Mouse (Mus musculus): Measurements from ENCODE around the gene Lrrc7. TPM values are rescaled to one million over a fixed set of nuclear protein-coding genes. Genes with fewer than 3 reads are reported as not detected.
A peak's percentile ranks its signal among the peaks of the same experiment; 100 is the strongest.

Lrrc7 gene
- total and polyA plus RNA-seq, 2 experiments from 2014 or later: 6.7 to 40.1 TPM

DNA sequence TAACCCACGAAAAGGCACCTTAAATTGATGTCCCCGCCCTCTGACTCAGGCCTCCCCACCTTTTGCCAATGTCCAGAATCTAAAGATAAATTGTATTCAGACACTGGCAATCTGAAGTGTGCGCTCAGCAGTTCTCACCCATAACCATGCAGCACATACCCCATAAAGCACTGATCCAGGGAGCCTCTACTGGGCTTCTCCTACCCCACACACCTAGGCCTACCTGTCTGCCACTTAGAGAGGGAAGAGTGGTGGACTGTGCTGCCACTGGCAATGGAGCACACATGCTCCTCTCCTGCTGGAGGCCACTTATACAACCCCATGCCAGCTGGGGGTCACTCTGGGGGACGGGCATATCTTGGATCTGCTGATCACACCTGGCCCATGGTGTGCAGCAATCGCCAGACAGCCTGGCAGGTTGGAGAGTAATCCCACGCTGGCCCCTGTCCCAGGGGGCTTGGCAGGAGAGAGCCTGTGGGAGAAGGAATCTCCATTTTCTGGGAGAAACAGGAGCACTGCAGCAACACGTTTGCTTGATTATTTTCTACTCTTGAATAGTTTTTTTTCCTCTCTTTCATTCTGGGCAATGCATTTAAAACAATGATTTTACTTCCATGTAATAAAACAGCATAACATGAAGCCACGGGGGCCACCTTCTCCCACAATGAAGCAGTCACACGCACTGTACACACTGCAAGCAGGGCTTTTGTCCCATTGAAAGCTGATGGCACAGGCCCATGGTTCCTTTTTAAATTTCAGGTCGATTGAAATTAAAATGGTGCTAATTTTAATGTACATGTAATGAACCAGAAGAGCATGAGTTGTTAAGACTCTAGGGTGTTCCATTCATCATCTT lies 386.9 kb downstream of the Lrrc7 start:
- TF ChIP-seq CTCF (IDR thresholded peaks at IDR 0.05; ENCODE audit: low read depth): no peak
- no peaks in the 10 kb centered on the region for H3K27me3 ChIP-seq (ENCODE audit: insufficient read depth, low read length)
- no peak overlapping the region for H3K4me3 ChIP-seq (ENCODE audit: low read depth, low read length)
- H3K4me1 ChIP-seq (ENCODE audit: insufficient read depth): no peaks in the 10 kb centered on the region
- peak; percentile 56 for ATAC-seq
- no peak overlapping the region for H3K27ac ChIP-seq (ENCODE audit: low read depth, low read length)
- no peak overlapping the region for H3K4me2 ChIP-seq (ENCODE audit: low read depth)
- 36% methylated on average over 10 of the region's 10 CpGs for WGBS
- H3K9me3 ChIP-seq (ENCODE audit: low read length): no peaks in the 10 kb centered on the region
- no peak for DNase-seq
- no peak overlapping the region for H3K9ac ChIP-seq
- peaks cover 5% of the 10 kb centered on the region; the same call in 1 of the 2 replicates for H3K36me3 ChIP-seq (ENCODE audit: insufficient read depth)

- Histone ChIP-seq H3K27ac (ENCODE audit: low read depth, low read length) (no peak overlapping the region), H3K9ac (no peak overlapping the region), H3K4me3 (ENCODE audit: low read depth, low read length) (no peak overlapping the region), H3K36me3 (ENCODE audit: insufficient read depth) (no peaks in the 10 kb centered on the region), H3K4me2 (ENCODE audit: low read depth) (no peak overlapping the region), H3K4me1 (ENCODE audit: insufficient read depth) (peaks cover 6% of the 10 kb centered on the region; the same call in 1 of the 2 replicates), H3K27me3 (ENCODE audit: insufficient read depth, low read length) (no peaks in the 10 kb centered on the region), H3K9me3 (ENCODE audit: low read length) (no peaks in the 10 kb centered on the region)
- WGBS: 95% methylated on average over 8 of the region's 8 CpGs
- no peak for DNase-seq
- no peak for TF ChIP-seq CTCF (IDR thresholded peaks at IDR 0.05; ENCODE audit: low read depth)
- ATAC-seq: no peak
Measured at GRCm38 (mm10) chr3:158169180-158169579, 392.8 kb downstream of the Lrrc7 start.

DNA sequence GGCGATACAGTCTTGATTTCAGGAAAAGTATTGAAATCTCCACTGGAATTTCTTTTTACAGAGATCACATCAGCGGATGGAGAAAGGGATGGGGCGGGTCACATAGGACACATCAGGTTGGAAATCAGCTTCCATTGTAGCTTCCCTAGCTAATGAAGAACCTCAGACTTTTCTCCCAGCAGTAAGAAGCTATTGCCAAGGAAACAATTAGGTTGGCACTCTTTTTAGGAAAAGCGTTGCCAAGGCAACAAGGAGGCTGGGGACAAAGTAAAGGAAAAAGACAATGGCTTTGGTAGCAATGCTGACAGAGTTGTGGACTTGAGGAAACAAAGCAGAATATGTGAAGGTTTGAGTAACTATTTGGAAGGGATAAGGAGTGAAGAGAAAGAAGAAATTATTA lies 393.6 kb downstream of the Lrrc7 start:
- H3K27ac ChIP-seq (ENCODE audit: low read depth, low read length): no peak overlapping the region
- no peak overlapping the region for H3K9ac ChIP-seq
- H3K9me3 ChIP-seq (ENCODE audit: low read length): no peaks in the 10 kb centered on the region
- peak; percentile 63 for DNase-seq
- H3K4me3 ChIP-seq (ENCODE audit: low read depth, low read length): no peak overlapping the region
- no peak overlapping the region for H3K4me2 ChIP-seq (ENCODE audit: low read depth)
- 35% methylated on average over 4 of the region's 4 CpGs for WGBS
- peak; percentile 65; the same call in 1 of the 2 replicates for ATAC-seq
- 0 out of 2 replicates have a peak, but pooled peaks cover 6% of the 10 kb centered on the region for H3K36me3 ChIP-seq (ENCODE audit: insufficient read depth)
- H3K4me1 ChIP-seq (ENCODE audit: insufficient read depth): peaks cover 6% of the 10 kb centered on the region; the same call in 1 of the 2 replicates
- H3K27me3 ChIP-seq (ENCODE audit: insufficient read depth, low read length): no peaks in the 10 kb centered on the region
- no peak for TF ChIP-seq CTCF (IDR thresholded peaks at IDR 0.05; ENCODE audit: low read depth)

GRCm38 (mm10) chr3:158165004-158165403 lies 397.0 kb downstream of the Lrrc7 start:
- ATAC-seq (peak; percentile 53; the same call in 1 of the 2 replicates), DNase-seq (peak; percentile 43)
- H3K27ac ChIP-seq (ENCODE audit: low read depth, low read length): no peak overlapping the region

GRCm38 (mm10) chr3:158164452-158164851 lies 397.6 kb downstream of the Lrrc7 start:
- Histone ChIP-seq H3K4me2 (ENCODE audit: low read depth) (no peak overlapping the region), H3K27ac (ENCODE audit: low read depth, low read length) (no peak overlapping the region), H3K27me3 (ENCODE audit: insufficient read depth, low read length) (no peaks in the 10 kb centered on the region), H3K4me1 (ENCODE audit: insufficient read depth) (peaks cover 6% of the 10 kb centered on the region; the same call in 1 of the 2 replicates), H3K9ac (no peak overlapping the region), H3K4me3 (ENCODE audit: low read depth, low read length) (no peak overlapping the region), H3K36me3 (ENCODE audit: insufficient read depth) (peaks cover 32% of the 10 kb centered on the region), H3K9me3 (ENCODE audit: low read length) (no peaks in the 10 kb centered on the region)
- DNase-seq (no peak), ATAC-seq (no peak)
- TF ChIP-seq CTCF (IDR thresholded peaks at IDR 0.05; ENCODE audit: low read depth): no peak
- WGBS: 61% methylated on average over 5 of the region's 5 CpGs

More at GRCm38 (mm10) chr3:158165004-158165403, 397.0 kb downstream of the Lrrc7 start:
- no peak overlapping the region for H3K9ac ChIP-seq
- no peaks in the 10 kb centered on the region for H3K9me3 ChIP-seq (ENCODE audit: low read length)
- peak; percentile 58 for TF ChIP-seq CTCF (IDR thresholded peaks at IDR 0.05; ENCODE audit: low read depth)
- peaks cover 30% of the 10 kb centered on the region for H3K36me3 ChIP-seq (ENCODE audit: insufficient read depth)
- H3K27me3 ChIP-seq (ENCODE audit: insufficient read depth, low read length): no peaks in the 10 kb centered on the region
- H3K4me2 ChIP-seq (ENCODE audit: low read depth): no peak overlapping the region
- peaks cover 6% of the 10 kb centered on the region; the same call in 1 of the 2 replicates for H3K4me1 ChIP-seq (ENCODE audit: insufficient read depth)
- no peak overlapping the region for H3K4me3 ChIP-seq (ENCODE audit: low read depth, low read length)

- ATAC-seq (no peak), DNase-seq (no peak)
- Histone ChIP-seq H3K4me2 (ENCODE audit: low read depth) (no peak overlapping the region), H3K36me3 (ENCODE audit: insufficient read depth) (peaks cover 32% of the 10 kb centered on the region), H3K4me1 (ENCODE audit: insufficient read depth) (no peaks in the 10 kb centered on the region), H3K27ac (ENCODE audit: low read depth, low read length) (no peak overlapping the region), H3K9me3 (ENCODE audit: low read length) (no peaks in the 10 kb centered on the region), H3K27me3 (ENCODE audit: insufficient read depth, low read length) (no peaks in the 10 kb centered on the region), H3K4me3 (ENCODE audit: low read depth, low read length) (no peak overlapping the region), H3K9ac (no peak overlapping the region)
- WGBS: 86% methylated on average over 4 of the region's 4 CpGs
- TF ChIP-seq CTCF (IDR thresholded peaks at IDR 0.05; ENCODE audit: low read depth): no peak
Measured at GRCm38 (mm10) chr3:158163127-158163526, 398.9 kb downstream of the Lrrc7 start.

DNA sequence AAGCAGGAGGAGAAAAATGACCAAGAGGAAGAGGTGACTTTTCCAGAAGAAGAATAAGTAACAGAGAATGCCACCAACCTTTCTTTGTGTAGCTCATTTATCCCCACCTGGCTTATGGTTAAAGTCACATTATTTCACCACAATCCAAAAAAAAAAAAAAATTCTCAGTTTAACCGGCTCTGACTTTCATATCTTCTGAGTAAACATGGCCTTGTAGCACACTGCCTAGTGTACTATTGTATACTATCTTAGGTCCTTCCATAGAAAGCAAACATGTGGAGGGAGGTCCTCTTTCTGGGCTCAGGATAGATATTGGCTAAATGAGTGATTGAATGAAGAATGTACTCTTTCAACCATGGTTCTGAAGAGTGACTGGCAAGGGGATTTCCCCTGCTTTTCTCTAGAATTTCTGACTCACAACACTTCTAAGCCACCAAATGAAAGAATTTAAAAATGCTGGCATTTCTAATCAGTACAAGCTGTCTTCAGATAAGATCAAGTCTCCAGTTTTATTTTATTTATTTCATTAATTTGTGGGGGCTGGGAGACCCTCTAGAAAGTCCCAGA lies 400.0 kb downstream of the Lrrc7 start:
- H3K4me1 ChIP-seq (ENCODE audit: insufficient read depth): no peaks in the 10 kb centered on the region
- H3K36me3 ChIP-seq (ENCODE audit: insufficient read depth): peaks cover 32% of the 10 kb centered on the region
- WGBS: 95% methylated on average over 1 of the region's 1 CpGs
- no peaks in the 10 kb centered on the region for H3K27me3 ChIP-seq (ENCODE audit: insufficient read depth, low read length)
- ATAC-seq (no peak), DNase-seq (no peak)
- TF ChIP-seq CTCF (IDR thresholded peaks at IDR 0.05; ENCODE audit: low read depth): no peak
- no peak overlapping the region for H3K9ac ChIP-seq
- H3K9me3 ChIP-seq (ENCODE audit: low read length): no peaks in the 10 kb centered on the region
- no peak overlapping the region for H3K4me2 ChIP-seq (ENCODE audit: low read depth)
- no peak overlapping the region for H3K4me3 ChIP-seq (ENCODE audit: low read depth, low read length)
- H3K27ac ChIP-seq (ENCODE audit: low read depth, low read length): no peak overlapping the region
